Mouse (Mus musculus) limb, embryonic 15.5 days (tissue): ENCODE results near the gene Hist2h2bb. TPM values are rescaled to one million over a fixed set of nuclear protein-coding genes. Genes with fewer than 3 reads are reported as not detected.
A peak's percentile ranks its signal among the peaks of the same experiment; 100 is the strongest.
"Not testable (repeated sequence)": the region's sequence is repeated elsewhere in the genome, so short reads cannot be mapped to it uniquely, and the experiment has no call there.

ENCODE experiments used
- ATAC-seq: fragments of 200-750 bp; cut with Nextera tagmentation; 2 replicates; pipeline ENCODE4 v1.8.0; 2017; ENCODE audit warnings: low read depth, moderate TSS enrichment; ENCODE audit not compliant: insufficient number of reproducible peaks, low FRiP score, low TSS enrichment
- H3K27ac ChIP-seq: fragments of 300-500 bp; sonication (generic); 2 replicates; pipeline ENCODE4 v1.5.1; 2015; ENCODE audit warnings: moderate library complexity, mild to moderate bottlenecking, inconsistent platforms
- H3K27me3 ChIP-seq: fragments of 300-500 bp; sonication (generic); 2 replicates; pipeline ENCODE4 v1.6.1; 2015; ENCODE audit warnings: inconsistent platforms
- H3K36me3 ChIP-seq: fragments of 300-500 bp; sonication (generic); 2 replicates; pipeline ENCODE4 v1.6.1; 2015; ENCODE audit warnings: inconsistent platforms
- H3K4me1 ChIP-seq: fragments of 300-500 bp; sonication (generic); 2 replicates; pipeline ENCODE4 v1.6.1; 2015; ENCODE audit warnings: inconsistent platforms
- H3K4me2 ChIP-seq: fragments of 300-500 bp; sonication (generic); 2 replicates; pipeline ENCODE4 v1.6.1; 2015; ENCODE audit warnings: mild to moderate bottlenecking, inconsistent platforms
- H3K4me3 ChIP-seq: fragments of 300-500 bp; sonication (generic); 2 replicates; pipeline ENCODE4 v1.5.1; 2015; ENCODE audit warnings: mild to moderate bottlenecking, inconsistent platforms
- H3K9ac ChIP-seq: fragments of 300-500 bp; sonication (generic); 2 replicates; pipeline ENCODE4 v1.6.1; 2015; ENCODE audit warnings: inconsistent platforms
- H3K9me3 ChIP-seq: fragments of 300-500 bp; sonication (generic); 2 replicates; pipeline ENCODE4 v1.6.1; 2016; ENCODE audit warnings: inconsistent platforms
- WGBS: fragments of 180-500 bp; shearing (Covaris S2); methylation state at CpG from one replicate; pipeline ENCODE4 v1.1.7; 2015; 5-methylcytosine and 5-hydroxymethylcytosine counted together
- polyA plus RNA-seq: library from polyadenylated mRNA; unstranded; fragments of >200 nt; fragmentation: Nextera tagmentation; extraction: Ambion mirVana; gene quantifications from 2 replicates; pipeline ENCODE4 v1.2.1, GENCODE M21; 2015

Hist2h2bb gene
- 5.2 and 10.7 TPM in 2 replicates for polyA plus RNA-seq

DNA sequence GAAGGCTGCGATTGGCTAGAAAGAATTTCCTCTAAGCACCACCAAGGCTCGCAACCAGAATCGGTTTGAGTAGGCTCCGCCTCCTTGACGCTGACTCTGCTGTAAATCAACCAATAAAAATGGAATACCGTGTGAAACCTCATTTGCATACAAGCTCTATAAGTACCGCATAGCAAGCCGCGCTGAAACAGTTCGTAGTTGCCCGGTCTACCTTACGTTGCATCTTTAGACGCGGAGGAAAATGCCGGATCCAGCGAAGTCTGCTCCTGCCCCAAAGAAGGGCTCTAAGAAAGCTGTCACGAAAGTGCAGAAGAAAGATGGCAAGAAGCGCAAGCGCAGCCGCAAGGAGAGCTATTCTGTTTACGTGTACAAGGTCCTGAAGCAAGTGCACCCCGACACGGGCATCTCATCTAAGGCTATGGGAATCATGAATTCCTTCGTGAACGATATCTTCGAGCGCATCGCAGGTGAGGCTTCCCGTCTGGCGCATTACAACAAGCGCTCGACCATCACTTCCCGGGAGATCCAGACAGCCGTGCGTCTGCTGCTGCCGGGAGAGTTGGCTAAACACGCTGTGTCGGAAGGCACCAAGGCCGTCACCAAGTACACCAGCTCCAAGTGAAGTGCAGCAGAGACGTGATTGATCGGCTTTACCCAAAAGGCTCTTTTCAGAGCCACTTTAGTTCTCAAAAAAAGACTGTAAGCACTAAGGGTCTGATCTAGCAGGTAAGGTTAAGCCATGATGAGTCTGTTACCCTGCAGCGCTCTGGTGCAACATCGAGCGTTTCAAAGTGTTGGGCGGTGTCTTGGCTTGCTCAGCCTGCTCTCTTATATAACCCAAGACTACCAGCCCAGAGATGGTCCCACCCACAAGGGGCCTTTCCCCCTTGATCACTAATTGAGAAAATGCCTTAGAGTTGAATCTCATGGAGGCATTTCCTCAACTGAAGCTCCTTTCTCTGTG is at the start of gene Hist2h2bb:
Gene Hist2h2bb (plus strand): TSS at position 242 of the 964 bp plus-strand sequence.
- Histone ChIP-seq H3K9ac (peak within 1 kb of the TSS; percentile 44), H3K9me3 (no peaks in the 10 kb centered on the region), H3K36me3 (no peaks in the 10 kb centered on the region), H3K27ac (peak within 1 kb of the TSS; percentile 96), H3K4me3 (peak within 1 kb of the TSS; percentile 52), H3K4me1 (peaks cover 11% of the 10 kb centered on the region; the same call in 1 of the 2 replicates), H3K4me2 (peak within 1 kb of the TSS; percentile 80), H3K27me3 (no peaks in the 10 kb centered on the region)
- WGBS, result under 1% methylated on average over 45 of the region's 45 CpGs
- peak; percentile 95 for ATAC-seq

DNA sequence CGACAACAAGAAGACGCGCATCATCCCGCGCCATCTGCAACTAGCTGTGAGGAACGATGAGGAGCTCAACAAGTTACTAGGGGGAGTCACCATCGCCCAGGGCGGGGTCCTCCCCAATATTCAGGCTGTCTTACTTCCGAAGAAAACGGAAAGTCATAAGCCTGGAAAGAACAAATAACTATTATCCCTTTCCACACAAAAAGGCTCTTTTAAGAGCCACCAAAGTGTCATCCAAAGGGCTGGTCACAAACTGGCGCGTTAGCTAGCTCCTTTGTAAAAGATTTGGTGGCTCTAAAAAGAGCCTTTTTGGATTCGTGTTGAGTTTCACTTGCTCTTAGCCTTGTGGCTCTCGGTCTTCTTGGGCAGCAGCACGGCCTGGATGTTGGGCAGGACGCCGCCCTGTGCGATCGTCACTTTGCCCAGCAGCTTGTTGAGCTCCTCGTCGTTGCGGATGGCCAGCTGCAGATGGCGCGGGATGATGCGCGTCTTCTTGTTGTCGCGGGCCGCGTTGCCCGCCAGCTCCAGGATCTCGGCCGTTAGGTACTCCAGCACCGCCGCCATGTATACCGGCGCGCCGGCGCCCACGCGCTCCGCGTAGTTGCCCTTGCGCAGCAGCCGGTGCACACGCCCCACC is 49.3 kb upstream of the Hist2h2bb start:
- Histone ChIP-seq H3K4me1 (peaks cover 16% of the 10 kb centered on the region), H3K27ac (peak overlapping the region; percentile 99), H3K4me3 (peak overlapping the region; percentile 57), H3K4me2 (peak overlapping the region; percentile 75), H3K9ac (peak overlapping the region; percentile 74)
- H3K27me3 ChIP-seq, H3K9me3 ChIP-seq, ATAC-seq, H3K36me3 ChIP-seq: not testable (repeated sequence)
- WGBS, result under 1% methylated on average over 36 of the region's 47 CpGs

DNA sequence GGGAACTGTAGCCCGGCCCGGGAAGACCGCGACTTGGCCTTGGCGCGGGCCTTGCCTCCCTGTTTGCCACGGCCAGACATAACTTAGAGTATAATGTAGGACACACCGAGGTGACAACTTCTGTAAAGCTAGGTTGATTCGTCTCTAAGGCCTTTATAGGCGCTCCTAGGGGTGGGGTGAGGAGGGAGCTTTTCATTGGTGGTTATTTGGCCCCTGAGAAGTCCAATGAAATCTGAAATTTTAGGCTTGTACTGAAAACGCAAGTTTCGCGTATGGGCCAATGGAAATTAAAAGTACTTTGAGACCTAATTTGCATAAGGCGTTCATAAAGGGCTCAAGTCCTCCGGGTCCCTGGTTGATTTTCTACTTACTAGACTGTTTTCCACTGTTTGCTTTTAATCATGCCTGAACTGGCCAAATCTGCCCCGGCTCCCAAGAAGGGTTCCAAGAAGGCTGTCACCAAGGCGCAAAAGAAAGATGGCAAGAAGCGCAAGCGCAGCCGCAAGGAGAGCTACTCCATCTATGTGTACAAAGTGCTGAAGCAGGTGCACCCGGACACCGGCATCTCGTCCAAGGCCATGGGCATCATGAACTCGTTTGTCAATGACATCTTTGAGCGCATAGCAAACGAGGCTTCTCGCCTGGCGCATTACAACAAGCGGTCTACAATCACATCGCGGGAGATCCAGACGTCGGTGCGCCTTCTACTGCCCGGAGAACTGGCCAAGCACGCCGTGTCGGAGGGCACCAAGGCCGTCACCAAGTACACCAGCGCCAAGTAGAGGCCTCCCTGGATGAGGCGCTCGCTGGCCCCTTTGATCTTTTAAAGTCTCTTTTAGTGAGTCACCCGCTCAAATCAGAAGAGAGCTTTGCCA is 48.5 kb upstream of the Hist2h2bb start, which contains the start of the genes Hist2h2ac and Hist2h2be:
Gene Hist2h2ac (minus strand): TSS at position 116 of the 875 bp plus-strand sequence.
Gene Hist2h2be (plus strand): TSS at position 355 of the 875 bp plus-strand sequence.
- peak; percentile 87 for ATAC-seq
- H3K4me2 ChIP-seq, result peak within 1 kb of the TSS; percentile 75
- H3K27ac ChIP-seq, result peak within 1 kb of the TSS; percentile 99
- peak within 1 kb of the TSS; percentile 74 for H3K9ac ChIP-seq
- H3K27me3 ChIP-seq, result no peaks in the 10 kb centered on the region
- no peaks in the 10 kb centered on the region for H3K36me3 ChIP-seq
- H3K9me3 ChIP-seq, result no peaks in the 10 kb centered on the region
- peak within 1 kb of the TSS; percentile 57 for H3K4me3 ChIP-seq
- WGBS, result under 1% methylated on average over 43 of the region's 43 CpGs
- peaks cover 16% of the 10 kb centered on the region for H3K4me1 ChIP-seq

DNA sequence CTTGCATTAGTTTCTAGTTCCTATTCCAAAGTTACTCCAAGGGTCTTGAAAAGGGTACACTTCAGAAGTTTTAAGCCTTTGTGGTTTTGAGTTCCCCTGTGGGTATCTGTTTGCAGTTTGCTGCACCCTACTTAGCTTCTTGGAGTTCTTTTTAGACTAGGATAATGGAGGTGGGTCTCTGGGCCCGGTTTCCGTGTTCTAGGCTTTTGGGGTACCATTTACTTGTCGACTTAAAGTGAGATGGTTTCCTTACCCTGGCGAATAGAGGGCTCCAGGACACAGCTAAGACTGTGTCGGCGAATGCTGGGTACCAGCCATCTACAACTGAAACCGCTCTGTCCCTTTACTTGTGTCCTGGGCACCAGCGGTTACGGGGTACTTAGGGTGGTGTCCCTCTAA is 47.9 kb upstream of the Hist2h2bb start:
- Histone ChIP-seq H3K36me3 (no peaks in the 10 kb centered on the region), H3K9ac (peak overlapping the region; percentile 57; the same call in 1 of the 2 replicates), H3K4me2 (peak overlapping the region; percentile 75), H3K4me3 (peak overlapping the region; percentile 57), H3K27me3 (no peaks in the 10 kb centered on the region), H3K9me3 (no peaks in the 10 kb centered on the region), H3K4me1 (peaks cover 16% of the 10 kb centered on the region), H3K27ac (peak overlapping the region; percentile 99)
- ATAC-seq, result no peak
- 20% methylated on average over 9 of the region's 9 CpGs for WGBS

DNA sequence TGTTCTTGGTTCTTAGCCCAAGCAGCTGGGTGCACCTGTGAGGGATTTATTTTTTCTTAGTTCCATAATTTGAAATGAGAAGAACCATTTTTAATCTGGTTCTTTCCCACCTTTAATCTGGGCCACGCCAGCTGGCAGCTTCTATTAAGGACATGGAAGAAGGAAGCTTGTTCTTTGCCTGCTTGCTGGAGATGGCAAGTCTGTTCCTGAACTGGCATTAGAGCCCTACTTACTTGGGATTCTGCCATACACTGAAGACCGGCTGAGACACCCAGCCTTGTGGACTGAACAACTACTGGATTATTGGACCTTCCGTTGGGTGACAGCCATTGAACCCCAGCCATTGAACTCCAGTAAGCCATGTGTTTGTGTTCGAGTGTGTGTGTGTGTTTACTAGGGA is 46.8 kb upstream of the Hist2h2bb start:
- Histone ChIP-seq H3K27me3 (no peaks in the 10 kb centered on the region), H3K9me3 (no peaks in the 10 kb centered on the region), H3K36me3 (no peaks in the 10 kb centered on the region), H3K9ac (no peak overlapping the region), H3K27ac (no peak overlapping the region), H3K4me2 (no peak overlapping the region), H3K4me1 (peaks cover 16% of the 10 kb centered on the region), H3K4me3 (no peak overlapping the region)
- no peak for ATAC-seq
- 83% methylated on average over 4 of the region's 4 CpGs for WGBS

DNA sequence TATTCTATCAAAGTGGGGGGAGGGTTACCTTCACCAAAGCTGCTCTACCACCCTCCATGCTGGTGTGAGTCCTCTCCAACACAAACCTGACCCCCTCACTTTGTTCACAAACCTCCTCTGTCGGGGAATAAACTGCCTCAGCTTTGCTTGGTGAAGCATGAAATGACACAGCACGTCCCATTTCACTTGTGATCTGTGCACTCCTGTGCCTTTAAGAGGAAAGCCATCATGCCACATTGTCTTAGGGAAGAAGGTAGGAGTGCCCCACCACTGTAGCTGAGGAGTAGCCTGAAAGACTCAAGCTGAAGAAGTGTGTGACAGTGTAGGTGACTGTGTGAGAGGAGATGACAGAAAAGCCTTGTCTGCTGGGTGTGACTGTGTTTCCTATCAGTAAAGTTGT is 44.1 kb upstream of the Hist2h2bb start:
- Histone ChIP-seq H3K4me3 (no peak overlapping the region), H3K27me3 (no peaks in the 10 kb centered on the region), H3K4me1 (peaks cover 9% of the 10 kb centered on the region), H3K36me3 (no peaks in the 10 kb centered on the region), H3K9ac (no peak overlapping the region), H3K9me3 (no peaks in the 10 kb centered on the region), H3K27ac (no peak overlapping the region), H3K4me2 (no peak overlapping the region)
- 62% methylated on average over 2 of the region's 2 CpGs for WGBS
- ATAC-seq, result no peak

DNA sequence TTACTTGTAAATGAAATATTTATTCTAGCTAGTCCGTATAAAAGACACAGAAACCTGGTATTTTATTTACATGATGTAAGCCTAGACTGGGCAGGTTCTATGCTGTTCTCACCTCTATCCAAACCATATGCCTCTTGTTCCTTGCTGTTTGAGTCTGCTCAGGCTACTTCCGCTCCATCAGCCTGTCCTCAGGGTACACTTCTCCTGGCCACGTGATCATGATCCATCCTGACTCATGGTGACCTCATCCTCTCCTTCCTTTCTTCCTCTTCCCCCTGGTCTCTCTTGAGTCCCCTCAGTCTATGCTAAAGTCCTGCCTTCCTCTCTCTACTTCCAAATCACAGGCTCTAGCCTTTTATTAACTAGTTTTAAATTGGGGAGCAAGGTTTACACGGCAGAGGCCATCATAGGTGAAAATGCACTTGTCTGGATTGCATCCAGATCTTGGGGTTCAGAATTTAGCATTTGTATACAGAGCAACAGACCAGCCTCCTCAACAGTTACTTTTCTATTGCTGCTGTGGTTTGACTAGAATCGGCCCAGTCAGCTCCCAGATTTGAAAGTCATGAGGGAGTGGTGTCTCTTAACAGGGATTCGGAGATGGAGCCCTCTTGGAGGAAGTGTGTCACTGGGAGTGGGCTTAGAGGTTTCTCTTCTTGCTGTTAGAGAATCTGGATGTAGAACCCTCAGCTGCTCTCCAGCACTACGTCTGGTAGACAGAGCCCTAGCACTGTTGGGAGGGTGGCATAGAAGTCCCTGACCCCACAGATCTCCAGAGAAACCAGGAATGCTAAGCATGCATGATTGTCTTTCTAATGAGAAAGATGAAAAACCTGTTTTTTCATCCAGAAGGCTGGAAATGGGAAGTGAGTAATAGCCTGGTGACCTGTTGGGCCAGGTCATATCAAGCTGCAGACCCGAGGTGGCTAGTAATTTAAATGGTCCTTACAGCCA is 42.6 kb upstream of the Hist2h2bb start:
- H3K9ac ChIP-seq, result no peak overlapping the region
- H3K4me1 ChIP-seq, result peaks cover 2% of the 10 kb centered on the region
- H3K4me3 ChIP-seq, result no peak overlapping the region
- H3K4me2 ChIP-seq, result no peak overlapping the region
- H3K36me3 ChIP-seq, result no peaks in the 10 kb centered on the region
- no peaks in the 10 kb centered on the region for H3K9me3 ChIP-seq
- ATAC-seq, result no peak
- no peak overlapping the region for H3K27ac ChIP-seq
- 56% methylated on average over 8 of the region's 8 CpGs for WGBS
- no peaks in the 10 kb centered on the region for H3K27me3 ChIP-seq

GRCm38 (mm10) chr3:96228828-96229227 is 40.7 kb upstream of the Hist2h2bb start:
- H3K9me3 ChIP-seq, result no peaks in the 10 kb centered on the region
- WGBS, result 54% methylated on average over 2 of the region's 2 CpGs
- no peaks in the 10 kb centered on the region for H3K27me3 ChIP-seq
- no peak overlapping the region for H3K9ac ChIP-seq
- no peak overlapping the region for H3K4me2 ChIP-seq
- ATAC-seq, result no peak
- no peaks in the 10 kb centered on the region for H3K4me1 ChIP-seq
- H3K4me3 ChIP-seq, result no peak overlapping the region
- no peaks in the 10 kb centered on the region for H3K36me3 ChIP-seq
- H3K27ac ChIP-seq, result no peak overlapping the region

GRCm38 (mm10) chr3:96230404-96230803 is 39.1 kb upstream of the Hist2h2bb start:
- Histone ChIP-seq H3K9ac (no peak overlapping the region), H3K27me3 (no peaks in the 10 kb centered on the region), H3K9me3 (no peaks in the 10 kb centered on the region), H3K27ac (no peak overlapping the region), H3K4me1 (no peaks in the 10 kb centered on the region), H3K36me3 (no peaks in the 10 kb centered on the region), H3K4me2 (no peak overlapping the region), H3K4me3 (no peak overlapping the region)
- WGBS, result 65% methylated on average over 2 of the region's 2 CpGs
- no peak for ATAC-seq

DNA sequence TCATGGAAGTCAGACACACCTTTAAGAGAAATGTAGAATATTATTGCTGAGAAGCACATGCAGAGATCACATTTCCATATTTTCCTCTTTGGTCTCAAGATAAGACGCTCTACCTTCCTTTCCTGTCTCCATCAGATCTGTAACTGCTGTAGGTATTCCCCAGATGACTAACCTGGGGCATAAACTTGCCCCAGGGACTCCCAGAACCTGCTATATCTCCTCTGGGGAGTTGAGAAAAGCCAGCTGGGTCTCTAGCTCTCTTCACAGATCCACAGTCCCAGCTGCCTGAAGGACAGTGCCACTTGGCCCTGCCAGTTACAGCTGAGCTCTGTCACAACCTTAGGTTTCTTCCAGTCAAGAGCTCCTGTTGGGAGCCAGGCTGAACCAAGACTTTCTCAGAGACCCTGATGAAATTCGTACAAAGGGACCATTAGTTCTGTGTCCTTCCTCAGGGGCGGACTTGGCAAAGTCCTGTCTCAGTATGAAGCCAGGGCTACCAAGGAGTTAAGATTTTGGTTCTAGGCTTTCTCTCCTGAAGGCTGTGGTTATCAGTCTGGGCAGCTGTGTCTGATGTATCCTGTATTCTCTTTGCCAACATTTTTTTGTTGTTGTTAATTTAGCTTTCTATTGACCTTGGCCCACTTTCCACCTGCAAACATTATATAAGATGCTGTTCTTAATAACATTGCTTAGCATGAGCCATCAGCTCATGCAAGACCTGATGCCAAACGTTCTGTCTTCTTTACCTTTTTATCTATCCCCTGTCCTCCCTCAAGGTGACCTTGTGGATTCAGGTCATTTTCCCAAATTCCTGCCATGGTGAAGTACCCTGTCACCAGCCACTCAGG is 38.4 kb upstream of the Hist2h2bb start:
- Histone ChIP-seq H3K4me2 (no peak overlapping the region), H3K27me3 (no peaks in the 10 kb centered on the region), H3K4me3 (no peak overlapping the region), H3K9me3 (no peaks in the 10 kb centered on the region), H3K9ac (no peak overlapping the region), H3K4me1 (no peaks in the 10 kb centered on the region), H3K36me3 (no peaks in the 10 kb centered on the region), H3K27ac (no peak overlapping the region)
- WGBS, result 76% methylated on average over 4 of the region's 4 CpGs
- ATAC-seq, result no peak
